Mouse (Mus musculus) limb, embryonic 14.5 days (tissue): ENCODE results near the gene Fmo6. TPM values are rescaled to one million over a fixed set of nuclear protein-coding genes. Genes with fewer than 3 reads are reported as not detected.

Source experiments
- ATAC-seq: fragments of 200-750 bp; cut with Nextera tagmentation; 2 replicates; pipeline ENCODE4 v1.8.0; 2017; ENCODE audit warnings: low read depth, moderate number of reproducible peaks, moderate TSS enrichment; ENCODE audit not compliant: low FRiP score
- DNase-seq: peaks from one replicate; pipeline ENCODE4 v3.0.0-alpha.2; 2015; ENCODE audit warnings: low spot score
- H3K27ac ChIP-seq: fragments of 300-500 bp; sonication (generic); replicated peaks from 2 replicates; pipeline ENCODE4 v1.5.1; 2014; ENCODE audit warnings: low read depth, mild to moderate bottlenecking, low read length, moderate library complexity, mixed read lengths
- H3K27me3 ChIP-seq: fragments of 300-500 bp; sonication (generic); 2 replicates; pipeline ENCODE4 v1.6.1; 2014; ENCODE audit warnings: low read length, mixed read lengths; ENCODE audit not compliant: control insufficient read depth, insufficient read depth
- H3K36me3 ChIP-seq: fragments of 300-500 bp; sonication (generic); 2 replicates; pipeline ENCODE4 v1.6.1; 2014; ENCODE audit warnings: mild to moderate bottlenecking, low read length, moderate library complexity, mixed read lengths; ENCODE audit not compliant: control insufficient read depth, insufficient read depth
- H3K4me1 ChIP-seq: fragments of 300-500 bp; sonication (generic); 2 replicates; pipeline ENCODE4 v1.6.1; 2014; ENCODE audit warnings: antibody characterized with exemption, low read length, mixed read lengths; ENCODE audit not compliant: control insufficient read depth, insufficient read depth
- H3K4me2 ChIP-seq: fragments of 300-500 bp; sonication (generic); replicated peaks from 2 replicates; pipeline ENCODE4 v1.6.1; 2014; ENCODE audit warnings: low read depth, mild to moderate bottlenecking, low read length, moderate library complexity; ENCODE audit not compliant: severe bottlenecking
- H3K4me3 ChIP-seq: fragments of 300-500 bp; sonication (generic); replicated peaks from 2 replicates; pipeline ENCODE4 v1.5.1; 2014; ENCODE audit warnings: low read length
- H3K9ac ChIP-seq: fragments of 300-500 bp; sonication (generic); 2 replicates; pipeline ENCODE4 v1.6.1; 2014; ENCODE audit warnings: mild to moderate bottlenecking, low read depth, low read length, moderate library complexity; ENCODE audit not compliant: severe bottlenecking
- H3K9me3 ChIP-seq: fragments of 300-500 bp; sonication (generic); 2 replicates; pipeline ENCODE4 v1.6.1; 2016; ENCODE audit warnings: low read length; ENCODE audit not compliant: control insufficient read depth
- POLR2A ChIP-seq: fragments of 200-500 bp; IDR thresholded peaks from 2 replicates; pipeline ENCODE4 v1.8.0; 2012; ENCODE audit warnings: inconsistent platforms, mild to moderate bottlenecking, moderate library complexity, borderline replicate concordance; ENCODE audit not compliant: insufficient read depth, insufficient read length; ENCODE audit errors: extremely low read depth
- WGBS: fragments of 180-500 bp; shearing (Covaris S2); extraction: QIAGEN DNeasy Blood & Tissue Kit; methylation state at CpG from one replicate; pipeline ENCODE4 v1.1.7; 2014; 5-methylcytosine and 5-hydroxymethylcytosine counted together
- polyA plus RNA-seq, 2 experiments: library from polyadenylated mRNA; depleted of rRNA in 1 of 2; stranded (reverse) in 1 of 2; unstranded in 1 of 2; fragments of >200 nt; fragmentation: Nextera tagmentation in 1 of 2; extraction: Ambion mirVana in 1 of 2; gene quantifications; 2 replicates each; pipeline versions ENCODE4 v1.2.1 to v1.2.3; 2012 to 2014

Gene Fmo6
- polyA plus RNA-seq, 2 experiments: 0.85 to 1.1 TPM

- 63% methylated on average over 11 of the region's 11 CpGs for WGBS
- no peaks in the 10 kb centered on the region for H3K36me3 ChIP-seq
- no peak overlapping the region for H3K9ac ChIP-seq
- ATAC-seq (no peak), DNase-seq (no peak)
- no peaks in the 10 kb centered on the region for H3K27me3 ChIP-seq
- no peak overlapping the region for H3K27ac ChIP-seq
- H3K4me3 ChIP-seq: no peak overlapping the region
- H3K9me3 ChIP-seq: no peaks in the 10 kb centered on the region
- H3K4me1 ChIP-seq: 0 out of 2 replicates have a peak, but pooled peaks cover 4% of the 10 kb centered on the region
- TF ChIP-seq POLR2A: no peak
- no peak overlapping the region for H3K4me2 ChIP-seq
Observed at GRCm38 (mm10) chr1:162879595-162880369, 57.5 kb downstream of the Fmo6 start.

- no peak for TF ChIP-seq POLR2A
- ATAC-seq: no peak
- Histone ChIP-seq H3K4me3 (no peak overlapping the region), H3K4me1 (peaks cover 23% of the 10 kb centered on the region), H3K9me3 (no peaks in the 10 kb centered on the region), H3K36me3 (no peaks in the 10 kb centered on the region), H3K27ac (no peak overlapping the region), H3K4me2 (no peak overlapping the region), H3K27me3 (no peaks in the 10 kb centered on the region), H3K9ac (no peak overlapping the region)
- WGBS: 72% methylated on average over 3 of the region's 3 CpGs
- DNase-seq: no peak
Observed at GRCm38 (mm10) chr1:162875091-162875490, 62.2 kb downstream of the Fmo6 start.

GRCm38 (mm10) chr1:162871701-162872311 is 65.5 kb downstream of the Fmo6 start:
- H3K4me3 ChIP-seq: no peak overlapping the region
- TF ChIP-seq POLR2A: no peak
- H3K4me1 ChIP-seq: peaks cover 26% of the 10 kb centered on the region
- WGBS: 10% methylated on average over 9 of the region's 9 CpGs
- no peaks in the 10 kb centered on the region for H3K27me3 ChIP-seq
- ATAC-seq: peak; percentile 86
- H3K9ac ChIP-seq: no peak overlapping the region; the same call in 1 of the 2 replicates
- DNase-seq: peak; percentile 81
- peak overlapping the region; percentile 80 for H3K27ac ChIP-seq
- peaks cover 8% of the 10 kb centered on the region; the same call in 1 of the 2 replicates for H3K9me3 ChIP-seq
- peak overlapping the region; percentile 27 for H3K4me2 ChIP-seq
- H3K36me3 ChIP-seq: no peaks in the 10 kb centered on the region

GRCm38 (mm10) chr1:162870978-162871377 is 66.3 kb downstream of the Fmo6 start:
- H3K36me3 ChIP-seq: no peaks in the 10 kb centered on the region
- TF ChIP-seq POLR2A: no peak
- WGBS: 67% methylated on average over 7 of the region's 7 CpGs

DNA sequence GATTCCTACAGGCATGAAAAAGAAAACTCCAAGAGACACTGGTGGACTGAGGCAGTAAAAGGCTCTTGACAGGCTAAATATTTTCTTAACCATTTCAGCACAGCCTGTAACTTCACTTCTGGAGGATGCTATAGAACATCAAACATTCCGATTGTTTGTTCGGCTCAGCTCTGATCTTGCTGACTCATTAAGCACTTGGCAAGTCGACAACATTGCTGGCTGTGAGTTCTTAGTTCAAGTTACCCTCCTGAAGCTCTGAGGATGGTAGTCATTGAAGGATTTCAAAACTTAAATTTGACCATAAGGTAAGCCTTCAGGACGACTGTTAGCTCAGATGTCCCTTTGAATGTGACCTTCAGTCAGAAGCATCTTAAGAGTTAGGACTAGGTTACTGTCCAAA is 69.9 kb downstream of the Fmo6 start:
- Histone ChIP-seq H3K4me1 (peaks cover 29% of the 10 kb centered on the region), H3K27ac (no peak overlapping the region), H3K27me3 (no peaks in the 10 kb centered on the region), H3K9ac (no peak overlapping the region), H3K9me3 (peaks cover 8% of the 10 kb centered on the region; the same call in 1 of the 2 replicates), H3K36me3 (no peaks in the 10 kb centered on the region), H3K4me2 (no peak overlapping the region), H3K4me3 (no peak overlapping the region)
- 85% methylated on average over 4 of the region's 4 CpGs for WGBS
- no peak for TF ChIP-seq POLR2A
- no peak for ATAC-seq
- no peak for DNase-seq

More at GRCm38 (mm10) chr1:162870978-162871377, 66.3 kb downstream of the Fmo6 start:
- Histone ChIP-seq H3K9me3 (peaks cover 8% of the 10 kb centered on the region; the same call in 1 of the 2 replicates), H3K9ac (no peak overlapping the region), H3K4me2 (no peak overlapping the region), H3K4me3 (no peak overlapping the region), H3K27me3 (no peaks in the 10 kb centered on the region), H3K27ac (peak overlapping the region; percentile 80), H3K4me1 (peaks cover 31% of the 10 kb centered on the region)
- no peak for DNase-seq
- ATAC-seq: no peak

Other genes with a start within 250 kb of the Fmo6 start
- gene Prrc2c, start 197.0 kb downstream of the Fmo6 start, polyA plus RNA-seq (2012; rRNA removed): 69.1 and 75.3 TPM in 2 replicates
- 165 and 186 TPM in 2 replicates for gene Prrc2c, start 197.0 kb downstream of the Fmo6 start, polyA plus RNA-seq (2014; fragmentation: Nextera tagmentation; extraction: Ambion mirVana)
- 0.84 and 0.99 TPM in 2 replicates for gene Fmo4, start 123.5 kb downstream of the Fmo6 start, polyA plus RNA-seq (2012; rRNA removed)
- gene Fmo4, start 123.5 kb downstream of the Fmo6 start, polyA plus RNA-seq (2014; fragmentation: Nextera tagmentation; extraction: Ambion mirVana): 0.76 and 0.80 TPM in 2 replicates
- gene Fmo1, start 70.9 kb downstream of the Fmo6 start, polyA plus RNA-seq (2012; rRNA removed): 41.4 and 46.7 TPM in 2 replicates
- gene Fmo1, start 70.9 kb downstream of the Fmo6 start, polyA plus RNA-seq (2014; fragmentation: Nextera tagmentation; extraction: Ambion mirVana): 33.5 and 35.0 TPM in 2 replicates
- 1.5 and 2.1 TPM in 2 replicates for gene Fmo2, start 38.8 kb downstream of the Fmo6 start, polyA plus RNA-seq (2012; rRNA removed)
- gene Fmo2, start 38.8 kb downstream of the Fmo6 start, polyA plus RNA-seq (2014; fragmentation: Nextera tagmentation; extraction: Ambion mirVana): 1.5 TPM in 2 replicates
- 0.06 TPM in 1 of 2 replicates, not detected in the other for gene Fmo3, start 47.0 kb upstream of the Fmo6 start, polyA plus RNA-seq (2012; rRNA removed)
- 0.08 TPM in 1 of 2 replicates, not detected in the other for gene Fmo3, start 47.0 kb upstream of the Fmo6 start, polyA plus RNA-seq (2014; fragmentation: Nextera tagmentation; extraction: Ambion mirVana)
- gene Mroh9, start 148.2 kb upstream of the Fmo6 start, polyA plus RNA-seq (2012; rRNA removed): 0.06 TPM in 1 of 2 replicates, not detected in the other
- not detected in 2 replicates for gene Mroh9, start 148.2 kb upstream of the Fmo6 start, polyA plus RNA-seq (2014; fragmentation: Nextera tagmentation; extraction: Ambion mirVana)